Comparison of ENCODE assay signal across 16 mouse cellular contexts in genomic region chr4:115937061-115937976, GRCm38 (mm10). TPM values are rescaled to one million over a fixed set of nuclear protein-coding genes. Genes with fewer than 3 reads are reported as not detected.
DNase-seq lines count a peak whose midpoint lies in the region; ATAC-seq lines count a peak whose summit lies in the region.
"Had no signal": no experiment of that assay in that cellular context is flagged by ENCODE, and none has a peak within 500 bp of the region (broad histone marks: within the 10 kb centered on the region; RNA-seq: fewer than 3 reads in every experiment).

No protein-coding gene starts in this region.

- no peak for ATAC-seq in heart, embryonic 12.5 days (ENCODE audit: insufficient number of reproducible peaks, low FRiP score)
- no peak for ATAC-seq in megakaryocyte, adult 5-6 weeks (ENCODE audit: poor library complexity, severe bottlenecking)
- no peak for ATAC-seq in hindbrain, embryonic 15.5 days (ENCODE audit: low FRiP score, low read depth)
- no peak for ATAC-seq in midbrain, embryonic 16.5 days
- ATAC-seq: inflammation-experienced regulatory T-cells, adult 6 months; liver, postnatal 0 days had no signal

- no peak overlapping the region for H3K4me2 ChIP-seq in heart, embryonic 12.5 days
- H3K4me2 ChIP-seq in hindbrain, embryonic 15.5 days: peak overlapping the region; percentile 20; the same call in 1 of the 2 replicates
- peak overlapping the region; percentile 38; the same call in 1 of the 2 replicates for H3K4me2 ChIP-seq in midbrain, embryonic 16.5 days (ENCODE audit: low read length)

- H3K4me1 ChIP-seq in heart, embryonic 12.5 days (replicated peaks): peaks cover 24% of the 10 kb centered on the region; the same call in 1 of the 2 replicates
- peaks cover 43% of the 10 kb centered on the region for H3K4me1 ChIP-seq in megakaryocyte, embryonic 14.5 days
- peaks cover 32% of the 10 kb centered on the region for H3K4me1 ChIP-seq in hindbrain, embryonic 15.5 days (replicated peaks)
- peaks cover 17% of the 10 kb centered on the region for H3K4me1 ChIP-seq in midbrain, embryonic 16.5 days (ENCODE audit: control insufficient read depth, insufficient read depth, low read length)

- H3K9me3 ChIP-seq in heart, embryonic 12.5 days (replicated peaks): no peaks in the 10 kb centered on the region
- no peaks in the 10 kb centered on the region for H3K9me3 ChIP-seq in megakaryocyte, embryonic 14.5 days
- H3K9me3 ChIP-seq in hindbrain, embryonic 15.5 days: no peaks in the 10 kb centered on the region
- H3K9me3 ChIP-seq in midbrain, embryonic 16.5 days (replicated peaks; ENCODE audit: control insufficient read depth, low read length, poor library complexity, severe bottlenecking): no peaks in the 10 kb centered on the region

- H3K27me3 ChIP-seq in heart, embryonic 12.5 days (replicated peaks): peaks cover 98% of the 10 kb centered on the region
- peaks cover 100% of the 10 kb centered on the region for H3K27me3 ChIP-seq in megakaryocyte, embryonic 14.5 days (replicated peaks)
- peaks cover 81% of the 10 kb centered on the region for H3K27me3 ChIP-seq in hindbrain, embryonic 15.5 days
- H3K27me3 ChIP-seq in midbrain, embryonic 16.5 days (ENCODE audit: control insufficient read depth, insufficient read depth, low read depth, low read length): peaks cover 49% of the 10 kb centered on the region

- 5% methylated on average over 19 of the region's 19 CpGs for WGBS in heart, embryonic 12.5 days
- WGBS in hindbrain, embryonic 15.5 days: 3% methylated on average over 19 of the region's 19 CpGs
- WGBS in midbrain, embryonic 16.5 days: 11% methylated on average over 19 of the region's 19 CpGs

- no peak overlapping the region for H3K27ac ChIP-seq in heart, embryonic 12.5 days (ENCODE audit: poor library complexity, severe bottlenecking)
- H3K27ac ChIP-seq in hindbrain, embryonic 15.5 days (replicated peaks): no peak overlapping the region
- no peak overlapping the region for H3K27ac ChIP-seq in midbrain, embryonic 16.5 days (ENCODE audit: low read length)

- DNase-seq in heart, postnatal 36 days: no peak
- no peak for DNase-seq in Muller cell, postnatal 12 days (ENCODE audit: inconsistent ontology term)
- DNase-seq in kidney, adult 8-10 months: no peak
- DNase-seq: gastrocnemius, postnatal 10 days; liver, postnatal 0 days; right cerebral cortex, postnatal 25 days had no signal

- H3K4me3 ChIP-seq in heart, embryonic 12.5 days: peak overlapping the region; percentile 14; the same call in 1 of the 2 replicates
- H3K4me3 ChIP-seq in megakaryocyte, embryonic 14.5 days (replicated peaks): peak overlapping the region; percentile 72
- H3K4me3 ChIP-seq in hindbrain, embryonic 15.5 days: peak overlapping the region; percentile 9; the same call in 1 of the 2 replicates
- peak overlapping the region; percentile 17 for H3K4me3 ChIP-seq in midbrain, embryonic 16.5 days (ENCODE audit: low read depth, low read length)

- H3K36me3 ChIP-seq in heart, embryonic 12.5 days: no peaks in the 10 kb centered on the region
- no peaks in the 10 kb centered on the region for H3K36me3 ChIP-seq in megakaryocyte, embryonic 14.5 days (replicated peaks; ENCODE audit: low read length)
- no peaks in the 10 kb centered on the region for H3K36me3 ChIP-seq in hindbrain, embryonic 15.5 days
- H3K36me3 ChIP-seq in midbrain, embryonic 16.5 days (ENCODE audit: control insufficient read depth, insufficient read depth, low read length): no peaks in the 10 kb centered on the region

- no peak overlapping the region for H3K9ac ChIP-seq in heart, embryonic 12.5 days
- no peak overlapping the region for H3K9ac ChIP-seq in hindbrain, embryonic 15.5 days
- H3K9ac ChIP-seq in midbrain, embryonic 16.5 days (ENCODE audit: low read depth, low read length): no peak overlapping the region
- H3K9ac ChIP-seq: liver, postnatal 0 days had no signal

- intact Hi-C loops in heart, postnatal 36 days (cut with DNase I): no loop called here

RNA-seq across cellular contexts. Expression of gene Dmbx1, which starts 2.4 kb away (rescaled TPM):
- polyA plus RNA-seq in heart, embryonic 12.5 days (2016; fragmentation: Nextera tagmentation; extraction: Ambion mirVana): 0.04 TPM in 1 of 2 replicates, not detected in the other
- not detected for total RNA-seq in heart, postnatal 36 days (2021)
- not detected in 2 replicates for polyA plus RNA-seq in megakaryocyte, embryonic 14.5 days (2012; ENCODE audit: insufficient read depth, low replicate concordance)
- total RNA-seq in megakaryocyte, adult 5-6 weeks (2015): not detected in 2 replicates
- not detected in 2 replicates for total RNA-seq in megakaryocyte, adult 5-6 weeks (2017)
- 8.3 and 8.6 TPM in 2 replicates for polyA plus RNA-seq in hindbrain, embryonic 15.5 days (2015; fragmentation: Nextera tagmentation; extraction: Ambion mirVana)
- 6.1 and 12.0 TPM in 2 replicates for polyA plus RNA-seq in midbrain, embryonic 16.5 days (2015; fragmentation: Nextera tagmentation; extraction: Ambion mirVana)
- total RNA-seq: adrenal gland, adult 18-20 months; gastrocnemius, postnatal 10 days; layer of hippocampus, adult 18-20 months had no signal
- polyA plus RNA-seq: inflammation-experienced regulatory T-cells, adult 6 months; liver, postnatal 0 days; stomach, embryonic 14.5 days had no signal

RNA-seq across cellular contexts. Expression of gene 6430628N08Rik, which starts 46.9 kb away (rescaled TPM):
- not detected in 2 replicates for polyA plus RNA-seq in heart, embryonic 12.5 days (2016; fragmentation: Nextera tagmentation; extraction: Ambion mirVana)
- not detected for total RNA-seq in heart, postnatal 36 days (2021)
- 0.16 TPM in 1 of 2 replicates, not detected in the other for polyA plus RNA-seq in megakaryocyte, embryonic 14.5 days (2012; ENCODE audit: insufficient read depth, low replicate concordance)
- total RNA-seq in megakaryocyte, adult 5-6 weeks (2015): not detected in 2 replicates
- not detected in 2 replicates for total RNA-seq in megakaryocyte, adult 5-6 weeks (2017)
- 0.27 and 0.42 TPM in 2 replicates for polyA plus RNA-seq in hindbrain, embryonic 15.5 days (2015; fragmentation: Nextera tagmentation; extraction: Ambion mirVana)
- 0.48 and 0.55 TPM in 2 replicates for polyA plus RNA-seq in midbrain, embryonic 16.5 days (2015; fragmentation: Nextera tagmentation; extraction: Ambion mirVana)
- total RNA-seq: adrenal gland, adult 18-20 months; gastrocnemius, postnatal 10 days had no signal
- polyA plus RNA-seq: C2C12; inflammation-experienced regulatory T-cells, adult 6 months; liver, postnatal 0 days; stomach, embryonic 14.5 days had no signal

RNA-seq across cellular contexts. Expression of gene Kncn, which starts 53.1 kb away (rescaled TPM):
- not detected in 2 replicates for polyA plus RNA-seq in heart, embryonic 12.5 days (2016; fragmentation: Nextera tagmentation; extraction: Ambion mirVana)
- not detected for total RNA-seq in heart, postnatal 36 days (2021)
- polyA plus RNA-seq in megakaryocyte, embryonic 14.5 days (2012; ENCODE audit: insufficient read depth, low replicate concordance): 0.29 TPM in 1 of 2 replicates, not detected in the other
- not detected in 2 replicates for total RNA-seq in megakaryocyte, adult 5-6 weeks (2015)
- total RNA-seq in megakaryocyte, adult 5-6 weeks (2017): not detected in 2 replicates
- 0.14 TPM in 1 of 2 replicates, not detected in the other for polyA plus RNA-seq in hindbrain, embryonic 15.5 days (2015; fragmentation: Nextera tagmentation; extraction: Ambion mirVana)
- 0.18 TPM in 1 of 2 replicates, not detected in the other for polyA plus RNA-seq in midbrain, embryonic 16.5 days (2015; fragmentation: Nextera tagmentation; extraction: Ambion mirVana)
- total RNA-seq: adrenal gland, adult 18-20 months; gastrocnemius, postnatal 10 days had no signal
- polyA plus RNA-seq: C2C12; inflammation-experienced regulatory T-cells, adult 6 months; liver, postnatal 0 days; stomach, embryonic 14.5 days had no signal

Comparison
In these comparisons a context has a peak if more than half of its experiments do, and no peak if none do; other contexts are left out.
1. H3K4me3 ChIP-seq: peak in every context shown above with its lines; median percentile 72 in megakaryocyte, embryonic 14.5 days; 17 in midbrain, embryonic 16.5 days; 14 in heart, embryonic 12.5 days; 9 in hindbrain, embryonic 15.5 days.